Comparison of ENCODE assay signal across 10 mouse cellular contexts in genomic region chr9:37076386-37077062, GRCm38 (mm10).
A peak's percentile ranks its signal among the peaks of the same experiment; 100 is the strongest.
DNase-seq lines count a peak whose midpoint lies in the region; ATAC-seq and TF ChIP-seq lines count a peak whose summit lies in the region.
"Had no signal": no experiment of that assay in that cellular context is flagged by ENCODE, and none has a peak within 500 bp of the region (broad histone marks: within the 10 kb centered on the region; RNA-seq: fewer than 3 reads in every experiment).

No protein-coding gene starts in this region.

- 0 out of 2 replicates have a peak overlapping the region, but pooled peaks have one; percentile 15 for H3K4me2 ChIP-seq in embryonic facial prominence, embryonic 12.5 days (replicated peaks)
- no peak overlapping the region for H3K4me2 ChIP-seq in intestine, embryonic 16.5 days (ENCODE audit: low read depth, low read length)
- H3K4me2 ChIP-seq in neural tube, embryonic 15.5 days: peak overlapping the region; percentile 40
- H3K4me2 ChIP-seq in liver, postnatal 0 days (ENCODE audit: low read depth, low read length): no peak overlapping the region

- H3K27ac ChIP-seq in embryonic facial prominence, embryonic 12.5 days: peak overlapping the region; percentile 63
- peak overlapping the region; percentile 21; the same call in 1 of the 2 replicates for H3K27ac ChIP-seq in intestine, embryonic 16.5 days (ENCODE audit: low read length)
- H3K27ac ChIP-seq in neural tube, embryonic 15.5 days (replicated peaks): peak overlapping the region; percentile 83
- H3K27ac ChIP-seq in liver, postnatal 0 days (ENCODE audit: low read depth): no peak overlapping the region

- no peak overlapping the region for H3K4me3 ChIP-seq in embryonic facial prominence, embryonic 12.5 days
- H3K4me3 ChIP-seq in intestine, embryonic 16.5 days (ENCODE audit: low read length): no peak overlapping the region
- H3K4me3 ChIP-seq in neural tube, embryonic 15.5 days (replicated peaks): no peak overlapping the region
- no peak overlapping the region for H3K4me3 ChIP-seq in liver, postnatal 0 days (ENCODE audit: low read depth, low read length)

- 6% methylated on average over 15 of the region's 15 CpGs for WGBS in embryonic facial prominence, embryonic 12.5 days
- 25% methylated on average over 15 of the region's 15 CpGs for WGBS in intestine, embryonic 16.5 days
- WGBS in neural tube, embryonic 15.5 days: 4% methylated on average over 15 of the region's 15 CpGs
- 27% methylated on average over 15 of the region's 15 CpGs for WGBS in liver, postnatal 0 days (ENCODE audit: insufficient replicate concordance)

- no peak for TF ChIP-seq EP300 in liver, postnatal 0 days (IDR thresholded peaks at IDR 0.05; ENCODE audit: low read depth)

- peaks cover 23% of the 10 kb centered on the region for H3K4me1 ChIP-seq in embryonic facial prominence, embryonic 12.5 days
- no peaks in the 10 kb centered on the region for H3K4me1 ChIP-seq in intestine, embryonic 16.5 days (ENCODE audit: control insufficient read depth, insufficient read depth, low read length)
- H3K4me1 ChIP-seq in neural tube, embryonic 15.5 days: peaks cover 60% of the 10 kb centered on the region
- H3K4me1 ChIP-seq in liver, postnatal 0 days (ENCODE audit: insufficient read depth): no peaks in the 10 kb centered on the region

- no peaks in the 10 kb centered on the region for H3K27me3 ChIP-seq in embryonic facial prominence, embryonic 12.5 days
- no peaks in the 10 kb centered on the region for H3K27me3 ChIP-seq in intestine, embryonic 16.5 days (replicated peaks; ENCODE audit: control insufficient read depth, insufficient read depth, low read length)
- no peaks in the 10 kb centered on the region for H3K27me3 ChIP-seq in neural tube, embryonic 15.5 days (replicated peaks)
- H3K27me3 ChIP-seq in liver, postnatal 0 days (ENCODE audit: insufficient read depth, low read length): no peaks in the 10 kb centered on the region

- H3K36me3 ChIP-seq in embryonic facial prominence, embryonic 12.5 days: no peaks in the 10 kb centered on the region
- H3K36me3 ChIP-seq in intestine, embryonic 16.5 days (ENCODE audit: control insufficient read depth, insufficient read depth, low read length): no peaks in the 10 kb centered on the region
- no peaks in the 10 kb centered on the region for H3K36me3 ChIP-seq in neural tube, embryonic 15.5 days
- H3K36me3 ChIP-seq in liver, postnatal 0 days (replicated peaks; ENCODE audit: insufficient read depth, low read length): no peaks in the 10 kb centered on the region

- TF ChIP-seq CTCF in liver, postnatal 0 days (IDR thresholded peaks at IDR 0.05; ENCODE audit: low read depth): no peak

- peak; percentile 61 for ATAC-seq in embryonic facial prominence, embryonic 12.5 days (ENCODE audit: insufficient number of reproducible peaks, insufficient read depth, low FRiP score, low TSS enrichment)
- ATAC-seq in intestine, embryonic 16.5 days: no peak
- peak; percentile 70 for ATAC-seq in neural tube, embryonic 15.5 days (ENCODE audit: low FRiP score)
- no peak for ATAC-seq in liver, postnatal 0 days

- 0 out of 2 replicates have a peak overlapping the region, but pooled peaks have one; percentile 21 for H3K9ac ChIP-seq in embryonic facial prominence, embryonic 12.5 days
- H3K9ac ChIP-seq in intestine, embryonic 16.5 days (ENCODE audit: low read depth, low read length): no peak overlapping the region
- H3K9ac ChIP-seq in neural tube, embryonic 15.5 days (replicated peaks): peak overlapping the region; percentile 32; the same call in 1 of the 2 replicates
- H3K9ac ChIP-seq in liver, postnatal 0 days (replicated peaks): no peak overlapping the region

- DNase-seq in layer of hippocampus, adult 18-20 months (ENCODE audit: low spot score in 2 of 2): peak; percentile 32 to 63
- DNase-seq in layer of hippocampus, adult 9-10 months (ENCODE audit: low spot score): no peak
- no peak for DNase-seq in spleen, adult 12 weeks (ENCODE audit: low spot score)
- no peak for DNase-seq in liver, postnatal 0 days
- no peak for DNase-seq in thymus, postnatal 10 days (ENCODE audit: low spot score in 2 of 2)
- DNase-seq: kidney, adult 9 months; lung, postnatal 36 days had no signal

- H3K9me3 ChIP-seq in embryonic facial prominence, embryonic 12.5 days: no peaks in the 10 kb centered on the region
- H3K9me3 ChIP-seq in intestine, embryonic 16.5 days (ENCODE audit: control insufficient read depth, low read length): no peaks in the 10 kb centered on the region
- no peaks in the 10 kb centered on the region for H3K9me3 ChIP-seq in neural tube, embryonic 15.5 days (replicated peaks)
- no peaks in the 10 kb centered on the region for H3K9me3 ChIP-seq in liver, postnatal 0 days (ENCODE audit: low read length)

Comparison
In these comparisons a context has a peak if more than half of its experiments do, and no peak if none do; other contexts are left out.
1. DNase-seq: peak in layer of hippocampus, adult 18-20 months (2 of 2); none in layer of hippocampus, adult 9-10 months (single experiment), spleen, adult 12 weeks (single experiment), liver, postnatal 0 days (single experiment) and thymus, postnatal 10 days (0 of 2).
2. ATAC-seq: peak in embryonic facial prominence, embryonic 12.5 days (single experiment) and neural tube, embryonic 15.5 days (single experiment); none in intestine, embryonic 16.5 days (single experiment) and liver, postnatal 0 days (single experiment).
3. H3K4me2 ChIP-seq: peak in embryonic facial prominence, embryonic 12.5 days (single experiment) and neural tube, embryonic 15.5 days (single experiment); none in intestine, embryonic 16.5 days (single experiment) and liver, postnatal 0 days (single experiment).
4. H3K9ac ChIP-seq: peak in embryonic facial prominence, embryonic 12.5 days (single experiment) and neural tube, embryonic 15.5 days (single experiment); none in intestine, embryonic 16.5 days (single experiment) and liver, postnatal 0 days (single experiment).